Mouse (Mus musculus): ENCODE data around the gene Spryd3. TPM values are rescaled to one million over a fixed set of nuclear protein-coding genes. Genes with fewer than 3 reads are reported as not detected.
A peak's percentile ranks its signal among the peaks of the same experiment; 100 is the strongest.

Gene Spryd3
- total RNA-seq, 2 experiments from 2014 or later, result 12.6 to 24.2 TPM

DNA sequence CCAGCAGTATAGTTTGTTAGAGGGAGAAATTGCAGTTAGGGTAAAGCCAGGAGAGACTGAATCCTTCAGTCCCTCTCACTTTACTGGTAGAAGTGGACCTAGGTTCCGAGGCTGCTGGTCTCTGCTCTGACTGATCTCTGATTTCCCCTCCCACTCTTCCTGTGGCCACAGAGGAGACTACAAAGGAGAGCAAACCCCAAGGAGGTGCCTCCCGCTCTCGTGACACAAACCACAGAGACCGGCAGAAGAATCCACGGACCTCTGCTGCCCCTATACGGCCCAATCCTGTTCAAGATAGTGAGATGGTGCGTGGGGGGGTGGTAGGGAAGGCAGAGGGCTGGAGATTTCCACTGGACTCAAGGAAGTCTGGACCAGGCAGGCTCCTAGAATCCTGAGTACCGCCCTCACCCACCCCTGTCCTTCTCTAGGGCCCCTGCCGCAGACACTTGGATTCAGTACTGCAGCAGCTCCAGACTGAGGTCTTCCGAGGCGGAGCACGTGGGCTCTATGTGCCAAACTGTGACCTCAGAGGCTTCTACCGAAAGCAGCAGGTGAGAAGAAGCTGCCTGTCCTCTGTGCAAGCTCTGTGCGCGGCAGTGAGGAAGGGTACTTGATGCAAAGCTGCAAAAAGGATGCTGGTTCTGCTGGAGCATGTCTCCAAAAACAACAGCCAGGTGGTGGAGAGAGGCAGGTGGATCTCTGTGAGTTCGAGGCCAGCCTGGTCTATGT is 11.8 kb upstream of the Spryd3 start:
- 0 out of 2 replicates have a peak, but pooled peaks have one; percentile 9 for ATAC-seq (replicated peaks; ENCODE audit: poor library complexity, severe bottlenecking)

DNA sequence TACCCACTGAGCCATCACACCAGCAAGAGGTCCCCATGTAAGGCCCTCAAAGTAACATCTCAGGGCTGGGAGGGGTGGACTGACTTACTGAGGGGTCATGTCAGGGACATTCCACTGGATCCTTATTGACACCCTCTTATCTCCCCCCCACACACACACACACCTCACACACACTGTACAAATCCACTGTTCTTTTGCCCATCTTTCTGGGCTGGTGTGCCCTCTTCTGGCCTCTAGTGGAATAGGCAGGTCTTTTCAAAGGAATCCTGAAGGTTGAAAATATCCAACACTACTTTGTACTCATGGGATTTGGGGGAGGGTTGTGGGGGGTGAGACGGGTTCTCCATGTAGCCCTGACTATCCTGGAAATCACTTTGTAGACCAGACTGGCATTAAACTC is 10.8 kb upstream of the Spryd3 start:
- ATAC-seq (replicated peaks; ENCODE audit: poor library complexity, severe bottlenecking), result no peak

DNA sequence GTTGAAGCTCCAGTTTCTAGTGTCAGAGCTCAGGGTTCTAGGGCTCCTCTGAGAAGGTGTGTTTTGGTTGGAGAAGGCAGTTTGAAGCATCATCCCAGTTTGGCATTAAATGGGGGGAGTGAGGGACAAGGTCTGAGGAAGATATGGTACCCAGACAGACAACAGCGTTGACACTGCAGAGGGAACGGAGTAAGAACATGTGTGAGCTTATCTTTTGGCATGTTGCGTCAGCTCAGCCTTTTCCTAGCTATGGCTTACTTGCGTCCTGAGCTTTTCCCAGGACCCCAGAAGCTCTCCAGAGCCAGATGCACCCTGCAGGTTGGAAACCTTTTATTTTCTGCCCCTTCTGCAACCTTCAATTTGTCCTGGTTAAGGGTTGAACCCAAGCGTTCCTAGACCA is 10.1 kb upstream of the Spryd3 start:
- ATAC-seq (replicated peaks; ENCODE audit: poor library complexity, severe bottlenecking), result no peak

DNA sequence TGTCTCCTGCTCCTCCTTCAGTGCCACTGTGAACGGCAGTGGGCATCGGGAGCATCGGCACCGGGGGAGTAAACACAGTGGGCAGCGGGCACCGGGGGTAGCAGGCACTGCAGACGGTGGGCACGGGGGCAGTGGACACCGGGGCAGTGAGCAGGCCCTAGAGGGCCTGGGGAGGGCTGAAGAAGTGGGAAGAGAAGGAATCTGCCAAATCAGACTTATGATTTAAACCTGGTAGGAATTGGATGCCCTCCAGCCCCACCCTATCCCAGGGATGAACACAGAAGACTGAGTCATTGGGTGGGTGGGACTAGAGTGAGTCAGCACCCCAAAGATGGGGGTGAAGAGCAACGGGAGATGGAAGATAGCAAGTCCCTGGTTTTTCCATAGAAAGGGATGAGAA is 9.3 kb upstream of the Spryd3 start:
- no peak for ATAC-seq (replicated peaks; ENCODE audit: poor library complexity, severe bottlenecking)

DNA sequence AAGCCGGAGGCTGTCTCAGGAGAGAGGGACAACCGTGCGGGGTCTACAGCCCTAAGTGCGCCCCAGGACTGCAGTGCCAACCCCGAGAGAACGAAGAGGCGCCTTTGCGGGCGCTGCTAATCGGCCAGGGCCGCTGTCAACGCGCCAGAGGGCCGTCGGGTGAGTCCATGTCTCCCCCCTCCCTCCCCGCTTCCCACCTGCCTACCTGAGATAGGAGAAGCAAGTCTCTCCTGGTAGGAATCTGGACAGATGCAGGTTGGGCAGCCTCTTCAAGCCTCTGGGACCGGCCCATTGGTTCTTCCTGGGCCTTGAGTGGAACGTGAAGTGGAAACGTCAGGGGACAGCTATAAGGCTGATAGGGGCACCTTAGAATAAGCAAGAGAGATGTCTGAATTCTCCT is 8.7 kb upstream of the Spryd3 start:
- no peak for ATAC-seq (replicated peaks; ENCODE audit: poor library complexity, severe bottlenecking)

DNA sequence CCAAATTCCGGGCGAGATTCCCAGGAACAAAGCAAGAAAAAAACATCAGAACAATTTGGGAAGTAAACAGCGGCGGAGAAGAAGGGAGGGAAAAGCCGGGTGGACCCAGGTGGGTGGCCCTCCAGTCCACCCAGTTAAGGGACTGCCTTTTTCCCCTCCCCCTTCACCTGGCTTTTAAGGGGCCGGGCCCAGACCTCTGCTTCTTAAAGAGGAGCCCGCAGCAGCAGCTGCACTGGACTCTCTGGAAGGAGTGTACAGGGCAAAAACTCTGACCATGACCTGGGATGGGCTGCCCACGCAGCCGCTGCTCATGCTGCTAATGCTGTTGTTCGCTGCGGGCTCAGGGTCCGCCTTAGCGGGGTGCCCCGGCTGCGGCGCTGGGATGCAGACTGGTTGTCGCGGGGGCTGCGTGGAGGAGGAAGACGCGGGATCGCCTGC is 8.3 kb upstream of the Spryd3 start, which contains the start of gene Igfbp6:
Igfbp6 (plus strand) TSS at position 89 of the 438 bp plus-strand sequence.
- ATAC-seq (replicated peaks; ENCODE audit: poor library complexity, severe bottlenecking), result no peak

- peak; percentile 86 for ATAC-seq (replicated peaks; ENCODE audit: poor library complexity, severe bottlenecking)
These were observed 7.2 kb upstream of the Spryd3 start for GRCm38 (mm10) chr15:102142914-102143912.

DNA sequence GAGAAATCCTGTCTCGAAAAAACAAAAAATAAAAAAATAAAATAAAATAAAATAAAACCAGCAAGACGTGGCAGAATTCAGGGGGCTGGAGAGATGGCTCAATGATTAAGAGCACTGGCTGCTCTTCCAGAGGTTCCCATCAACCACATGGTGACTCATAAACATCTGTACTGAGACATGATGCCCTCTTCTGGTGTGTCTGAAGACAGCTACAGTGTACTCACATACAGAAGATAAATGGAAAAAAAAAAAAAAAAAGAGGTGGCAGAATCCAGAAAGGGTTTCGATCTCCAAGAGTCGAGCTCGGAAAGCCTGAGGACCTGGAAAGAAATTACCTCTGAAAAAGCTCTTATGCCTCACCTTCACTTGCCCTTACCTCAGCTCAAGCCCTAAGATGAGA is 5.1 kb upstream of the Spryd3 start:
- ATAC-seq (replicated peaks; ENCODE audit: poor library complexity, severe bottlenecking), result no peak

DNA sequence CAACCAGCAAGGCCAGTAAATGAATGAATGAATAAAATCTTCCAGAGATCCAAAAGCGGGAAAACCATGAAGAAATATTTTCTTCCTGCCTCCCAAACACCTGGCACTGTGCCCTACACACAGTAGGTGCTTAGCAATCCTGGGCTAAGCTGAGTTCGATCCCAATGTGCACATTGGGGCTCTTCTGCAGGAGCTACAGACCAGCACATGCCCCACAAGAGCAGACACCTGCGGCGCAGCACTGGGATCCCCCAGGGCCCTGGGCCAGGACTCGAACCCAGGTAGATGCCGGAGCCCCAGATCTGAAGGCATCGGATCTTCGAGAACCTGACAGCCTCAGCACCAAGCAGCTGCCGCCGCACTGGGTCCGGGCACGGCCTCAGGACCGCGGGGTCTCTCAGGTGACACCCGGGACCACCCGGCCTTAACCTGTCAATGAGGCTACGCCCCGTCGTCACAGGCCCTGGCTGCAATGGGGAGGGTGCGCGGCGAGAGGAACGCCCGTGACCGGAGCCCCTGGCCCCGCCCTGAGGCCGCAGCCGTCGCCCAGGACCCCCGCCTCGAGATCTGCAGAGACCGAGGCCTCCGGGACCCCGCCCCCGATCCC is 409 bp downstream of the Spryd3 start:
- no peak for ATAC-seq (replicated peaks; ENCODE audit: poor library complexity, severe bottlenecking)

- ATAC-seq (replicated peaks; ENCODE audit: poor library complexity, severe bottlenecking), result no peak
These were observed 1.3 kb downstream of the Spryd3 start for GRCm38 (mm10) chr15:102134709-102135108.

DNA sequence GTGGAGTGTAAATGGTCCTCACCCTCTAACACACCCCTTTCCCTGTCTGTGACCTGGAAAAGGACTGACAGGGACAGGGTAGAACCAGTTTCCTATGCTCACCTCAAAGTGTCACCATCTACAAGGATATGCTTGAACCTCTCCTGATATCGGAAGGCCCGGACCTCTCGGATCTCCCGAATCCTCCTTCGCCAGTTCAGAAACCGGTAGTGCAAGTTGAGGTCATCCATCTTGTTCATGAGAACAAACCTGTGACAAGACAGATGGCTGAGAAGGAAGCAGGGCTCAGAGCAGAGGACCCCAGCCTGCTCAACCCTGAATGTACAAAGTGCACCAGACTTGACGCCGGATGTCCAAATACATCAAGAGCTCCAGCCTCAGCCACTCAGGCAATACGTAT is 2.7 kb downstream of the Spryd3 start:
- ATAC-seq (replicated peaks; ENCODE audit: poor library complexity, severe bottlenecking), result no peak

- ATAC-seq (replicated peaks; ENCODE audit: poor library complexity, severe bottlenecking), result no peak
These were observed 9.7 kb downstream of the Spryd3 start for GRCm38 (mm10) chr15:102126303-102126702.

DNA sequence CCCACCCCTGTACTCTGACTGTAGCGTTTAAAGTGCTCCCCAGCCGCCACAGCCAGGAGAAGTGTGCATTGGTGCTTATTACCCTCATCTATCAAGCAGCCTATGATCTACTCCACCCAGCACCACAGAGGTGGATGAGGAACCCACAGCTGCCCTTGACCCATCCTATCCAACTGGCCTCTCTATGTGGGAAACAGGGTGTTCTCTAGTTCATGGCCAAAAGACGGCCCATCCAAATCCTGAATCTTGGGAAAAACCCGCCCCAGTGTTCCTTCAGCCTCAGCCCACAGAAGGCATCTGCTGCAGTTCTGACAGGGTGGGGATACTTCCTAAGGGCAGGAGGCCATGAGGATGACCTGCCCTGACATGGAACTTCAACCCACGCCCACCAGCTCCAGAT is 15.5 kb downstream of the Spryd3 start:
- no peak for ATAC-seq (replicated peaks; ENCODE audit: poor library complexity, severe bottlenecking)

- no peak for ATAC-seq (replicated peaks; ENCODE audit: poor library complexity, severe bottlenecking)
These were observed 16.2 kb downstream of the Spryd3 start for GRCm38 (mm10) chr15:102119831-102120170.

GRCm38 (mm10) chr15:102119121-102119830 is 16.8 kb downstream of the Spryd3 start:
- ATAC-seq (replicated peaks; ENCODE audit: poor library complexity, severe bottlenecking), result no peak

DNA sequence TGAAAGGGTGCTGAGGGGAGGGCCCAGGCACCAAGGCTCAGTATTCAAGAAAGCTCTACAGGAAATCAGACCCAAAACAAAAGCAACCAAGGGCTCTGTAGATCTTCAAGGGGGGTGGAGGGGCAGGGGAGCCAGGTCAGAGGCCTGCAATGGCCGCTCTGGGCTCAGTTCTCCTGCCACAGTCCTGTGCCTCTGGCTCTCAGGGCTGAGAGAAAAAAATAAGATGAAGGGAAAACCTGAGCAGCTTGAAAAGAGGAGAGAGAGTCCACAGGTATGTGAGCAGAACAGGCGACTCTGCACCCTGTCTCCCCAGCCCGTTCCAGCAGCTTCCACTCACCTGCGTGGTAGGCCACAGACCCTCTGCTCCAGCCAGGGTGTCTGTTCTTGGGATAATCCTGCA is 17.4 kb downstream of the Spryd3 start:
- no peak for ATAC-seq (replicated peaks; ENCODE audit: poor library complexity, severe bottlenecking)

GRCm38 (mm10) chr15:102117461-102118443 is 18.3 kb downstream of the Spryd3 start:
- no peak for ATAC-seq (replicated peaks; ENCODE audit: poor library complexity, severe bottlenecking)

GRCm38 (mm10) chr15:102116753-102117415 is 19.1 kb downstream of the Spryd3 start:
- no peak for ATAC-seq (replicated peaks; ENCODE audit: poor library complexity, severe bottlenecking)

Data from granulocyte monocyte progenitor cell, adult 5-6 weeks (primary cell).